Mouse (Mus musculus) kidney, adult 2 months (tissue): ENCODE results near the gene Csf2rb.
"Not testable (repeated sequence)": the region's sequence is repeated elsewhere in the genome, so short reads cannot be mapped to it uniquely, and the experiment has no call there.

ENCODE experiments used
- CTCF ChIP-seq: fragments of 200-500 bp; conservative IDR thresholded peaks from 2 replicates; pipeline ENCODE4 v1.5.1; 2011; ENCODE audit warnings: low read depth, mild to moderate bottlenecking, control low read depth, low read length, moderate library complexity, mixed read lengths; ENCODE audit not compliant: insufficient read depth, insufficient read length
- POLR2A ChIP-seq: fragments of 200-500 bp; IDR thresholded peaks from one replicate; pipeline ENCODE4 v1.6.1; 2011; ENCODE audit warnings: low read depth, low read length, control low read depth

DNA sequence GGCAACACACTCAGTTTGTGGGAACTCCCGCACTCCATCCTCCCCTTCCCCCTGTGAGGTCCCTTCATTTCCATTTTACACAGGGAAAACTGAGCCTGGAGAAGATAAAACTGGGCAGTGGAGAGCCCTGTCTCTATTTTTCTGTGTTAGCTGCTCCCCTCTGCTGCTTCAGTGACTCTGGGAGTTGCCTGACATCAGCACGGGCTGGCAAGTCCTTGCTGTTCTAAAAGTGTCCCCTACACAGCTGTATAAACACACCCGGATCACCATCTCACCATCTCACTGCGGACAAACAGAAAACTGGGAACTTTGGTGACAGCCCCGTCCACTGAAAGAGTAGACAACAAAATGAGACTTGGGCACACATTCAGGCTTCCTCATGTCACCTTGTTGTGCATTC is 35.8 kb upstream of the Csf2rb start:
- not testable (repeated sequence) for TF ChIP-seq POLR2A, CTCF
